Mouse (Mus musculus) monocyte, adult 5-6 weeks (primary cell): ENCODE data around the gene Atp13a2. TPM values are rescaled to one million over a fixed set of nuclear protein-coding genes. Genes with fewer than 3 reads are reported as not detected.
A peak's percentile ranks its signal among the peaks of the same experiment; 100 is the strongest.

Source experiments
- ATAC-seq: fragments of 153-309, 156-312 bp; replicated peaks from 2 replicates; pipeline ENCODE4 v1.8.0; 2017; ENCODE audit warnings: mild to moderate bottlenecking; ENCODE audit not compliant: low TSS enrichment, insufficient number of reproducible peaks, severe bottlenecking, poor library complexity, low FRiP score
- total RNA-seq: library from RNA; stranded (forward); fragments of 200-1000, 200-491, 200-594 nt; gene quantifications from 3 replicates; pipeline ENCODE4 v1.2.3, GENCODE M21; 2017

The Atp13a2 gene
- total RNA-seq, 1 experiment from 2014 or later: 29.4 TPM

DNA sequence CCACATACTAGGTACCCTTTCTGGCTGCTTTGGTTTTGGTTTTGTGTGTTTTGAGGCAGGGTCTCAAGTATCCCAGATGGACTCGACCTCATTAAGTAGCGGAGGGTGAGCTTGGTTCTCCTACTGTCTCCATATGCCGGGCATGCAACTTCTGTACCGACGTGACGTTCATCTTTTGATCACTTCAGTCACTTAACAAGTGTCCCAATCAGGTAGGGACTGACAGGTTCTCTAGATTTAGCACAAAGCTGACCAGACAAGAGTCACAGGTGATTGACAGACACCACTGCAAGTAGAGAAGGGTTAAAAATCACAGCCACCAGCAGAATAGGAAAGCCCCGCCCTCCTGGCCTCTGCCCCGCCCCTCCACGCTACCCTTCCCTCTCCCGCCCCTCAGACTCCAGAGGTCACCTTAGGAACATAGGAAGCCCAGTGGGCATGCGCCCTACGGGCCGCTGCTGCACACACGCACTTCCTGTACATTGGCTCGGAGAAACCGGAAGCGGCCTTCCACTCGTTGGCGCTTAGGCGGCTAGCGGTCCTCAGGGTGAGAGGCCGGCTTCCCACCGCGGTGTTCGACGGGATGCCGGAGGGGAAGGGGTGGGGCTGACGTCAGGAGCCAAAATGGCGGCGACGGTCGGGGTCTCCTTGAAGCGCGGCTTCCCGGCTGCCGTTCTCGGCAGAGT, 25.7 kb upstream of the Atp13a2 start, which contains the start of gene Sdhb:
Gene Sdhb, plus strand, starts transcription at position 423 of the 686 bp plus-strand sequence.
- peak; percentile 87 for ATAC-seq

DNA sequence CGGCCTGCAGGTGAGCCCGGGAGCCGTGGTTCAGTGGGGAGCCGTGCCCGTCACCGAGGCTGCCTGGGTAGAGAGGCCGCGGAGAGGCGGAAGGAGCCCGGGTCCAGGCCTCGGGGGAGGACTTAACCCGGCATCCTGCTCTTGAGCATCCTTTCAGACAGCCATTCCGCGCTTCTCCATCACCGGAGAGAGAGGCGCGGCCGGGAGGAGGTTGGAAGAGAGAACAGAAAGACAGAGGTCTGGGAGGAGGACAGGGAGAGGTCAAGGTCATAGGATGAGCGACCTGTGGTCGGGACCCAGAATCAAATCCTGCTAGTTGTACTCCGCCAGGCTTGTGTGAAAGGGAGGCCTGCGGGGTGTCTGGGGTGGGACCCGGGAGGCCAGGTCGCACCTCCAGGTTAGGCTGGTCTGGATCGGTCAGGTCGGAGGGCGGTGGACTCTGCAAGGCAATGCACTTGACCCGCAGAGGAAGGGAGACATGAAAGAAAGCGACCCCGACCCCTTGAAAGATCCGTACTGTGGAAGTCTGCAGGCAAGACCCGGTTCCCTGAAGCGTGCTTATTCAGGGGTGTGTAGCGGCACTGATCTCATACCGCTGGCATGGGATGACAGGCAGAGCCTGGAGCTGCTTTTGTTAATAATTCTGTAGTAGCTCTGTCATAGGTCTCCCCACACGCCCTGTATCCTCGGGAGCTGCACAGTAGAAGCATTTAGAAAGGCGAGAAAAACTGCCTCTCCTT, 25.0 kb upstream of the Atp13a2 start:
- 0 out of 2 replicates have a peak, but pooled peaks have one; percentile 3 for ATAC-seq

DNA sequence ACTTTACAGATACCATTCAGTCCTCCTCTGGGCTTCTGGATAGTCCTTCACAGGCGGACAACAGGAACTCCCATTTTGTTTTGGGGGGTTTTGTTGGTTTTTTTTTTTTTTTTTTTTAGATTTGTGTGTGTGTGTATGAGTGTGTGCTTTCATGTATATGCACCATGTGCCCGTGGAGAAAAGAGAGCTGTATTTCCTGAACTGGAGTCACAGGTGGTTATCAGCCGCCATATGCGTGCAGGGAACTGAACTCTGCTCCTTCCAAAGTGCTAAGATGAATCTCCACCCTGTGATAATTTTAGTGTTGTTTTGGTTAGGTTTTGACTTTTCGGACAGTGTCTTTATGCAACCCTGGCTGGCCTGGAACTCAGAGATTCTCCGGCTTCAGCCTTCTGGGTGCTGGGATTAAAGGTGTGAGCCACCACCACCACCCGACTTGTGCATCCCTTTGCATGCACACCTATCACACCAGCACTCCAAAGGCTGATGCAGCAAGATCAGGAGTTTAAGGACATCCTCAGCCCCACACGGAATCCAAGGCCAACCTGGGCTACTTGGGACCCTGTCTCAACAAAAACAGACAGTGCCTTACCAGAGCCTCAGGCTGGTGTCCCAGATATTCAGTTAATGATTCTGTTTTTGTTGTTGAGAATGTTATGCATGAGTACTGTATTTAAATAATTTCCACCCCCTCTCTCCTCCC, 24.3 kb upstream of the Atp13a2 start:
- no peak for ATAC-seq

DNA sequence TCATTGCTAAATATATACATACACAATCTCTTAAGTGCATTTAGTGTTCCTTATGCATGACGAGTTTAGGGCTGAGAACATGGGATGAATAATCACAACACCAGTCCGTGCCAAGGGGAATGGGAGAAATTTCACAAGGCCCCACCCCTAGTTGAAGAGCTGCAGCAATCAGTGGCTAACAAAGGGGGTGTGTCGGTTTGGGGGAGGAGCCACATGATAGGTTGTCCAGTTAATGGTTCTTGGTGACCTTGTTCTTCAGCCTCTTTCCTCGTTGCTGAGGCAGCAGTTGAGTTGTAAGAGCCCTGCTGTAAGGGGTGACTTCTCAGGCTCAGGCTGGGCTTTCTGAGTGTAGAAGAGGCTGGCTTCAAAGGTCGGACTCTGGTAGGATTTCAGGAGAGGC, 23.7 kb upstream of the Atp13a2 start:
- ATAC-seq: no peak

DNA sequence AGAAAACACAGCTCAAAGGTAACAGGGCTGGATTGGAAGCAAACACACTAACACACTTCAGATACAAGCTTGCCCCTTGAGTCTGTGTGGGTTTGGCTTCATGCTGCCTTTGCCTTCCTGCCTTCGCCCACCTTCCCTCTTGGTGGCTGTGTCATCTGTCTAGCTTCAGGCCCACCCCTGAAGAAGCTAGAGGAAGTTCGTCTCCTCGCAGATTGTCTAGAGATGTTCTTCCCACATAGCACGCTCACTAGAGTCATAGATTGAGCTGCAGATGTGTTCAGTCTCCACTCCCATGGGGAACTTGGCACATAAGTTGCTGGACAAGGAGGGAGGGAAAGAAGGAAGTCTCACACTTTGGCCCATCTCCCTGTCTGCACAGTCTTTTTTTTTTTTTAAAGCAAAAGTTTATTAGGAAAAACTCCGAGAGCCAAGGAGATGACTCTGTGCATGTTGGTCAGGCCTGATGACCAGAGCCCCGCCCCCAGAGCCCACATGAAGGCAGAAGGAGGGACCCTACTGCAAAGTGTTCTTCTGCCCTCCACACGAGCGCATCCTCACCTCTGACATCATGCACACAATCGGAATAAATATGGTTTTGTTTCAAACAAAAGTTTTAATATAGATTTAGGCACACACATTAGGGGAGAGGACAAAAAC, 22.6 kb upstream of the Atp13a2 start:
- no peak for ATAC-seq

DNA sequence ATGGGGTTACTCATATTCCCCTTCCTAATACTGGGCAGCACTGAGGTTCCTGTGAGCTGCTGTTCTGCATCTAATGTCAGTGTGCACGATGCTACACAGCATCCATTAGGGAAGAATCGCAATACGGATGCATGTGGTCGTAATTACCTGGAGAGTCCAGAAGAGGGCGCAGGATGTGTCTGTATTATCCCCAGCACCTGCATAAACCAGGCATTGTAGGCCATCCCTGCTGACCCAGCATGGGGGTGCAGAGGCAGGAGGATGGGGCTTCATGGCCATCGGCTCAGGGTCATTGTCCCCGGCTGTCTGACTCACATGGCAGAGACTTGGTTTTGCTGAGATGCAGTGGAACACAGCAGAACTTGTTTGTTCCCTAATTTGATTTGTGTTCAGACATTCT, 22.1 kb upstream of the Atp13a2 start:
- ATAC-seq: peak; percentile 31; the same call in 1 of the 2 replicates

DNA sequence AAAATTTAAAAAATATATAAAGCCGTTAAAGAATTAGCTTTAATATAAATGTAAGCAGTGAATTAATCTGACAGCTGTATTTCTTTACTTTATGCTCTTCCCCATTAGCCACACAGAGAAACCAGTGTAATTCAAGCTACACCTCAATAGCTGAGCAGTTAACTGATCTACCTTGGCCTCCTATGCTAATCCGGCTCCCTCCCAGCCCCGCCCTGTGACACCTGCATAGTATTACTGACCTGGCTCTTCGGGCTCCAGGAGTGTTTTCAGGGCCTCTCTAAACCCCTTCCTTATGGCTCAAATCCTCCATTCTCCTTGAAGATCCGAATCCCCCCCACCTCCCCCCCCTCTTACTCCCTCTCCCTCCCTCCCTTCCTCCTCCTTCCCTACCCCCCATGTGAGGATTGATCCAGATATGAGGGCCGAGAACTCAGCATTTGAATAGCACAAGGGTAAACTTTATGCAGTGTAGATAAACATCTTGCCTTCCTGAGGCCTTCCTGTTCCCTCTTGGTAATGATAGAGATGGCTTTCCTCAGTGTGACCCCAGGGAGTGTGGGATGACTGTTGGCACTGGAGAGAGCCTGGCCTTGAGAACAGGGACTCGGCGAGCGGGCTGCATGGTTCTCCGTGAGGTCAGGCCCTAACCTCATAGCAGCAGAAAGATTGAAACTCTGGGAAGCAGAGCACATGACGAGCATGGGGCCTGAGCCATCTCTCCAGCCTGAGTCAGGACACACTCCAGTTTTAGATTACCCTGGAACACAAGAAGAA, 19.1 kb upstream of the Atp13a2 start:
- ATAC-seq: no peak

DNA sequence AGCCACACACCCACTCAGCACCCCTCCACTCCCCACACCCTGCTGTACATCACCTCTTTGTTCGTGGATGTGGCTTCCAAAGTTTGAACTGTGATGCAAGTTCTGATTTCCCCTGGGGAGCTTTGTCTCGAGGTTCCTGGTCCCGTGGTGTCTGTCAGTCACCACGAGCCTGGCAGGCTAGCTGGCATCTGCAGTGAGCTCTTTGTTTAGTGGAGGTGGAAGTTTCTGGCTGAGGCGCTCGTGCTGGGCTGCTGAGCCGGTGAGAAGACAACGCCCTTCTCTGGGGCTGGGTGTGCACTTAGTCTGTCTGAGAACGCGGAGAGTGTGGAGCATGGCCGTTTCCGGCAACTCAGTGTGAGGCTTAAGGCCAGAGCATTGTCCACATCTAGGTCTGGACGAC, 15.0 kb upstream of the Atp13a2 start:
- ATAC-seq: no peak

DNA sequence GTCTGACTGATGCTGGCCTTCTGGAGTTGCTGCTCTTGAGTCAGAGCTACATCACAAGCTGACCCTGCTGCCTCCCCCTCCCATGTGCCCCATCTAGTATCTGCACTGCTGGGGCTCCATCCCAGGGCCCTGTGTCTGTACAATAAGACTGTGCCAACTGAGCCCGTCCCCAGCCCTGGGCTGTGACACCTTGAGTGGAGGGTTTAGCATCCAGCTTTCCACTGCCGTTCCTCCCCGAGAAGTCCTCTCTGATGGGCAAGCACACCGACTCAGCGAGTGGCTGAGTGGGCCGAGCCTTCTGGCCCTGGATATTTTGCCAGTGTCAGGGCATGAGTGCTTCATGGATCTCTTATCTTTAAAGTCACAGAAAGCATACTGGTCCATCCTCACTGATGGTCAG, 12.3 kb upstream of the Atp13a2 start:
- no peak for ATAC-seq

DNA sequence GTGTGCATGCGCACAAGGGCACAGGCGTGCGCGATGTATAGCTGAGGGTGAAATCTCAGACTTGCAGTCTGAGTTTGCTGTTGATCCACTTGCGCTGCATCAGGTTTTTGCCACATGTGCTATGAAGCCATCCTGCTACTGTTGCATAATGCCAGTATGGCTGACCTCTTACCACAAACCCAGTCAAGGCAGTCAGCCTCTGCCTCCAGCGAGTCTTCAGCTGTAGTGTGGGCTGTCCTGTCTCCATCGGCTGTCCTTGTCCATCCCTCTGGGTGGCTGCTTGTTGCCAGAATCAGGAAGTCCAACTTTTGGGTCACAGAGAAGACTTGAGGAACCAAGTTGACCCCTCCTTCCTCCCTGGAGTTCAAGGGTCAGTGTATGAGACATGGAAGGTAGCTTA, 11.3 kb upstream of the Atp13a2 start:
- ATAC-seq: peak; percentile 65

DNA sequence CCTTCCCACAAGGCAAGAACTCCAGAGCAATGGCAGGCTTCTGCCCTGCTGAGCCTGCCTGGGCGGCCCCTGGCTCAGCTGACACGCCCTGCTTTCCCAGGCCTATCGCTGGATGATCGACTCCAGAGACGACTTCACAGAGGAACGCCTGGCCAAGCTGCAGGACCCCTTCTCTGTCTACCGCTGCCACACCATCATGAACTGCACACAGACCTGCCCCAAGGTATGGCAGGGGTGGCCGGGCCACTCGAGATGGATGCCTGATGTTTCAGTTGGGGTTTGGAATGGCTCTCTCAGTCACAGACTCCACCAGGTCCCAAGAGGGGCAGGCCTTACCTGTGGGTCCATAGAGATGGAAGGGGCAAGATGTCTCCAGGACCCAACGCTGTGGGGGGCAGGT, 9.4 kb upstream of the Atp13a2 start:
- no peak for ATAC-seq

DNA sequence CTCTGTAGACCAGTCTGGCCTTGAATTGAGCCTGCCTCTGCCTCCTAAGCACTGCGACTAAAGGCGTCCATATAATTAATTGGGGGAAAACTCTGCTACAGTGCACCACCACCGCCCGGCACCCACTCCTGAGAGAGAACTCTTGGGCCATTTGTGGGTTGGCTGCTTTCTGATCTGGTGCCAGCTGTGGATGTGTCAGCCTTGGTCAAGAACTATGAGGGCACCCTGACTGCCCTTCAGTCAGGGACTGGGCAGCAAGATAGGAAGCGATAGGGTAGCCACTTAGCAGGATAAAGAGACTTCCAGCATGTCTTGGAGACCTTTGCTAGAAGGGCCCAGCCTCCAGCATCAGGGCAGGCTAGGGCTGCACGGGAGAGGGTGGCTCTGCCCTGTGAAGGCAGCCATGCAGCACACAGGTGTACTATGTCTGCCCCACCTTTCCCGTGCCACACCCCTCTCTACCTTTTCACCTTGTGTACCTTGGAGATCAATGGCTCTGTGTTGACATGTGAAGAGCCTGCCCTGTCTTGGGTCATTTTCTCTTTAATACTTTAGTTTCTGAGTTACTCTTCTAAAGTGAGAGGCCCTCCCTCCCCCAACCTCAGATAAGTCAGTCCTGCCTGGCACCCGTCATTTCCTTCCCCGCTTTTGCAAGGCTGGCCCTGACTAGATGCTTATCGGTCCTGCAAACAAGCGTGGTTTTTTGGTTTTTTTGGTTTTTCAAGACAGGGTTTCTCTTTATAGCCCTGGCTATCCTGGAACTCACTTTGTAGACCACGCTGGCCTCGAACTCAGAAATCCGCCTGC, 8.6 kb upstream of the Atp13a2 start:
- no peak for ATAC-seq

DNA sequence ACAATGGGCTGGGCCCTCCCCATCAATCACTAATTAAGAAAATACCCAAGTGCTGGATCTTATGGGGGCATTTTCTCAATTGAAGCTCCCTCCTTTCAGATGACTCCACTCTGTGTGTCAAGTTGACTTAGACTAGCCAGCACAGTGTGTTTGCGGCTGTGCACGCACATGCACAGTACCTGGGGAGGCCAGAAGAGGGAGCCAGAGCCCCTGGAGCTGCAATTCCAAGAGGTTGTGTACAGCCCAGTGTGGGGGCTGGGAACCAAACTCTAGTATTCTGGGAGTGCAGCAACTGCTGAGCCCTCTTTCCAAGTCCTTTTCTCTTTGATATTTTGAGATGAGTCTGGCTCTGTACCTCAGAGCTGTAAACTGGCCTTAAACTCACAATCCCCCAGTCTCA, 5.1 kb upstream of the Atp13a2 start:
- ATAC-seq: no peak

DNA sequence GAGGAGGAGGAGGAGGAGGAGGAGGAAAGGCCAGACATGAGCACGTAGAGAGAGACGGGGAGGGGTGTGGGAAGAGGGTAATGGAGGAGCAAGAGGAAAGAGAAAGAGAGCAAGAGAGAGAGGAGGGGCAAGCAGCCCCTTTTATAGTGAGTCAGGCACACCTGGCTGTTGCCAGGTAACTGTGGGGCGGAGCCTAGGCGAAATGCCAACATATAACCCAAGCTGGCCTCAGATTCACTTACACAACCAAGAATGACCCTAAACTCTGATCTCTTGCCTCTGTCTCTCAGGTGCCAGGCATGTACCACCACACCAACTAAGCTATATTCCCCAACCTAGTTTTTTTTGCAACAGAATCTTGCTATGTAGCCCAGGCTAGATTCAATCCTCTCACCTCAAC, 3.9 kb upstream of the Atp13a2 start:
- no peak for ATAC-seq

DNA sequence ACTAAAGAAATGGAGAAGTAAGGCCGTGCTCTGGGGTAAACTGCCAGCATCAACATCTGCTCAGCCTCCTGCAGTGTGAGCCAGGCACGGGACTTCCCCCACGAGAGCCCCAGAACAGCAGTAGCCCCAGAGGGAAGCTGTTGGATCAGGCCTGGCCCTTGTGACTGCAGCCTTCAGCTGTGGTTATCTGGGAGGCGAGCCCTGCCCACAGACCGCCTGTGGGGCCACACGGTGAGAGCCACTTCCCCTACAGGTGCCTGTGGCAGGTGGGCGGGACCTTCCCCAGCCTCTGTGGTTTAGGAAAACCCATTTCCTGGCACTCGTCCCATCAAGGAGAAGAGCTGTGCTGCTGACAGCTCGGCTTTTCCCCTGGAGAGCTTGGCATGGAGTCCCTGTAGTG, 3.2 kb upstream of the Atp13a2 start:
- peak; percentile 95 for ATAC-seq

DNA sequence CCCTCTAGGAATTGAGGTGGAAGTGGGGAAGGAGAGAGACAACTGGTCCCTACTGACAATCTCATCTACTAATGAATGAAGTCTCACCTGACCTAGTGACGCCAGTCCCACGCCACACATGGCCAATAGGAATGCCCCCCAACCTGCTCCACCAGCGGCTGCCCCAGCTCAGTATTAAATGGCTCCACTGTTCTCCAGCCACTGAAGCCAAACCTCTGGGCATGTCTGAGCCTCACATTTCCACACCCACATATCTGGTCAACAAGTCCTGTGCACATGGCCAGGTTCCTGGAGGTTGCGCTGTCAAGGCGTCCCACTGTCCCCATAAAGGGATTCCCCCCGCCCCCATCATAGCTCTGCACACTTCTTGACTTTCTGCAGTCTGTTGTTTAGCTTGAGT, 2.1 kb upstream of the Atp13a2 start:
- ATAC-seq: no peak

DNA sequence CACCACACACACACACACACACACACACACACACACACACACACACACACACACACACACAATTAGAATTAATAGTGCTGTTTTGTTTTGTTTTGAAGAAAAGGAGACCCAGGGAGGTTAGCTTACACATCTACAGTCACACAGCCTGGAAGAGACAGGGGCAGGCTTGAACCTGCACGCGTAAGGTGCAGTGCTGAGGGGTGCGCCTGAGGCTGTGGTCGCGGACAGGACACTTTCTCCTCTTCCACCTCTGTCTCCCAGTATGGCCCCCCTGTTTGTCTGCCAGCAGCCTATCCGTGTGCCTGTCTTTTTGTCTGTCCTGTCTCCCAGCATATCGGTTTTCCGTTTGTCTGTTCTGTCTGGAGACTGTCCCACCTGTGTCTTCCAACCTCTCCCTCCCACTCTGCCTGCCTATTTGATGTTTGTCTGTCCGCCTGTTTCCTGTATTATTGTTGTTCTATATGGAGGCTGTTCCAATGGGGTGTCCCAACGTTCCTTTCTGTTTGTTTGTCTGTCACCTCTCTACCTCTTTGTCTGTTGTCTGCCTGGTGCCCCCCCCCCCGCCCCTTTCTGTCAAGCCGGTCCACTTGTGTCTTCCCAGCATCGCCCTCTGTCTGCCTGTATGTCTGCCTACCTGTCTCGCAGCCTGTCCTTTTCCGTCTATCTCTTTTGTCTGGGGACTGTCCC, 506 bp upstream of the Atp13a2 start:
- ATAC-seq: no peak
